ENCODE assay signal across 7 mouse cellular contexts in genomic region chr11:82203706-82204105, GRCm38 (mm10).
"Had no signal": no experiment of that assay in that cellular context is flagged by ENCODE, and none has a peak within 500 bp of the region (broad histone marks: within the 10 kb centered on the region; RNA-seq: fewer than 3 reads in every experiment).

No protein-coding gene starts in this region.

- DNase-seq: kidney, adult 18-20 months; kidney, postnatal 14 days; lung, embryonic 14.5 days; lung, postnatal 10 days; lung, postnatal 4 days; thymus, postnatal 25 days had no signal

- ATAC-seq: midbrain, embryonic 13.5 days had no signal
